Mouse (Mus musculus): ENCODE data around the gene Usp19.

DNA sequence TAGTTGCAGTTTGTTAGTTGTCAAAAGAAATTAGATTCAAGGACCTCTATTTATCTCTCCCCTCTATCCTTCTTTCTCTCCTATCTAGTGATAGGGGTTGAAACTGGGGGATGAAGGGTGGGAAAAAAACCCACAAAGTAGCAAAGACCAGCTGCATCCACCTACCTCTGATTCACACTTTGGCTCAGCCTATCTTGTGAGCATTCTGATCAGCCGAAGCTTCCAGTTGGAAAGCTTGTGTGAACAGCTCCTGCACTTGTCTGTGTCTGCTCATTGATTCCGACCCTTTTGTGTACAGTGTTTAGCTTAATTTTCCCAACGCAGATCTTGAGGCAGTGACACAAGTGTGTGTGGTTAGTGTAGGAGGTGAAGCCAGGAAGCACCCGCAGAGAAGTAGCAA, 36.9 kb upstream of the Usp19 start:
- TF ChIP-seq CTCF (IDR thresholded peaks at IDR 0.05; ENCODE audit: control insufficient read depth, insufficient read depth, insufficient read length) = no peak
- no peak for TF ChIP-seq MYOD1 (IDR thresholded peaks at IDR 0.05; ENCODE audit: control insufficient read depth, insufficient read length, low read depth)
- no peak for TF ChIP-seq MYOG (IDR thresholded peaks at IDR 0.05; ENCODE audit: control insufficient read depth, extremely low read depth, insufficient read length)
- TF ChIP-seq MAX (IDR thresholded peaks at IDR 0.05) = no peak
- TF ChIP-seq USF1 (IDR thresholded peaks at IDR 0.05; ENCODE audit: low read depth) = no peak
- TF ChIP-seq FOSL1 (IDR thresholded peaks at IDR 0.05; ENCODE audit: insufficient read depth, low read length, poor library complexity, severe bottlenecking) = no peak
- no peak for TF ChIP-seq CEBPB (IDR thresholded peaks at IDR 0.05; ENCODE audit: low read depth)

Data from C2C12 (cell line).